Mouse (Mus musculus) lung, postnatal 4 days (tissue): ENCODE measurements around the gene Sgms2.

Source experiments
- DNase-seq, 2 experiments: peaks; one replicate each; pipeline ENCODE4 v3.0.0; 2021

Sgms2 gene

DNA sequence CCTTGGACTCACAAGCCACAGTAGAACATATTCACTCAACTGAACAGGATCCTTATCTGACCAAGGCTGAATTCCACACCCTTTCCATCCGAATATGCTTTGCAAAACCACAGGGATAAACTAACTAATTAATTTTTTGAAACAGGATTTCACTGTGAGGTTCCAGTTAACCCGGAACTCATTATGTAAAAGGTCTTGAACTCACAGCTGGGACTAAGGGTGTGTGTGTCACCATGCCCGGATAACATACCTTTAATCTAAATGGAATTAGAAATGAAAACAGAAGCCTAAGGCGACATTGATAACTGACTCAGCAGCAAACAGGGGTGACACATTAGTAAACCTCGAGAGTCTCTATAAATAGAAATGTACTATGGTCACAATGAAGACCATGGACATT, 5.8 kb downstream of the Sgms2 start:
- no peak for DNase-seq

DNA sequence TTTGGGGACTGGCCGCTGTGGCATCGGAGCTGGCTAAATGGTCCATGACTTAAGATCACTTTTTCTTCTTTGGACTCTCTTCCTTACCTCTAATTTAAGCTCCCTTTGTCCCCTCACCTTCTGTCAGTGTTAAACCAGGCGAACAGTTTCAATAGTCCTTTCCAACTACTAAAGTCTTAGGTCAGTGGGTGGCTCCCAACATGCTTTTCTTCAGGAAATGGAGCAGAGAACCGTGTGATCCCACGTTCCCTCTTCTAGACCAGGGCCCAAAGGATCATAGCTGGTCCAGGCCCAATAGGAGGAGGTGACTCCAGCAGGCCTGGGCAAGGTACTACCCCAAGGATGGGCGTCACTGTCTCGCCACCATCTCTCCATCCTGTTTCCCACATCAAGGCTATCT, 7.6 kb downstream of the Sgms2 start:
- no peak for DNase-seq

DNA sequence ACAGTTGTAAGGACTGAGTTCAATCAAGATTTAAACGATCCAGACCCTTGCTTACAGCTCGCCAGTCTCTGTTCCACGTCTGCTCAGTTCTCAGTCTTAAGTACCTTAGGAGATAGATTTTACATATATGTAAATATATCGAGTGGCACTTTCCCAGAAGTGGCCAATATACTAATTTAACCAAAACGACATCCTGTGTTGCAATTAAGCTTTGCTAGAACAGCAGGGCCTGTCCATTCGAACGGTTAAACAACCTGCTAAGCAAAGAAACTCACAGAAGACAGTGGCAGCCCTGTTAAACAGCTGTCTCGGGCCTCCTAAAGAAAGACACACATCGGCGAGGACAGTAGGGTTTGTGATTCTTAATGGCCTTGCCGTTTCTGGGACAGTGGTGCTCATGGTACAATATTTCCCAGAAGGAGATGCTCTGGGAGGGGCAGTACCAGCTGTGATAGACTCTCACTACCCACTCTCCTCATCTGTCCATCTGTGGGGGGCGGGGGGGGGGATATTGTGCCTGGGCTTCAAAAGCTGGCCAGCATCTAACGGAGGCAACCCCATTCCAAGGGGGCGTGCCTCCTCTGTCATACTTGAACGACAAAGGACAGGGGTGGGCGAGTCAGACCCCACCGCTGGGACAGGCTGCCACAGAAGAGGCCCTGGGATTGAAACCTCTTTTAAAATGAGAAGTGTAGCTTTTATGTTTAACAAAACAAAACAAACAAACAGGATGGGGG, 9.1 kb downstream of the Sgms2 start:
- no peak for DNase-seq

- no peak for DNase-seq
These were observed 10.6 kb downstream of the Sgms2 start for GRCm38 (mm10) chr3:131480659-131481058.

- no peak for DNase-seq
These were observed 11.8 kb downstream of the Sgms2 start for GRCm38 (mm10) chr3:131479415-131479814.

GRCm38 (mm10) chr3:131476002-131476401, 15.2 kb downstream of the Sgms2 start:
- no peak for DNase-seq

- peak; percentile 66 to 70 for DNase-seq
These were observed 16.7 kb downstream of the Sgms2 start for GRCm38 (mm10) chr3:131474526-131474925.

DNA sequence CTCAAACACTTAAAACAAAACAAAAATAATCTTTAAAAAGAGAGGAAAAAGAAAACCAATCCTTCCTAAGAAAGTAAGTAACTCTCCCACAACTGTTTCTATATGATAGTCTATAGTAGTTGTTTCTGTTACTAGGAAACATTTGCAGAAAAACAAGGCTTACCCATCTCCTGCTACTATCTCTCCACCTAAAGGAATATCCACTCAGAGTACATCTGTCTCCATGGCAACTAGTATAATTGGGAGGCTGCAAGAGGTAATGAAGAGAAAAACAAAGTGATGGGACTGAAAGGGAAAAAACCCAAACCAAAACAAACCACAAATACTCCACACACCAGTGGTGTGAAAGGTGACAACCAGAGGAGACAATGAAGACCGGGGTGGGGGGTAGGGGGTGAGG, 17.7 kb downstream of the Sgms2 start:
- DNase-seq: no peak

GRCm38 (mm10) chr3:131471836-131472235, 19.4 kb downstream of the Sgms2 start:
- DNase-seq: no peak

- DNase-seq: no peak
These were observed 19.8 kb downstream of the Sgms2 start for GRCm38 (mm10) chr3:131471435-131471834.

DNA sequence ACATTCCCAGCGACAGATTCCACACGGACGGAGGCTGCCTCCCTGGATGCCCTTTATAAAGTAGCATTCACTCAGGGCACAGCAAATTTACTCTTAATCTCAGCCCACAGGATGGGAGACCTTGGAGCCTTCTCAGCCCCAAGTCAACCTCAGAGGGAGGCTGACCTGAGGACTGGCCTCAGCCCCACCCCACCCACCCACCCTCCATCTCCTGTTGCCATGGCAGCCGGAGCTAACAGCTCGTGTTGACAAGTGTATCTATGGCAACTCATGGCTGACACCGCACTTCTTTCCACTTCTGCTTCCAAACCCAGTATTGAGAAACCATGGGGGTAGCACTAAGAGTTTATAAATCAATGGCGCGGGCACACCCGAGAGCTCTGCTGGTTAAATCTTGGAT, 20.4 kb downstream of the Sgms2 start:
- peak; percentile 49 to 56 for DNase-seq

- no peak for DNase-seq
These were observed 21.6 kb downstream of the Sgms2 start for GRCm38 (mm10) chr3:131469636-131470035.

DNA sequence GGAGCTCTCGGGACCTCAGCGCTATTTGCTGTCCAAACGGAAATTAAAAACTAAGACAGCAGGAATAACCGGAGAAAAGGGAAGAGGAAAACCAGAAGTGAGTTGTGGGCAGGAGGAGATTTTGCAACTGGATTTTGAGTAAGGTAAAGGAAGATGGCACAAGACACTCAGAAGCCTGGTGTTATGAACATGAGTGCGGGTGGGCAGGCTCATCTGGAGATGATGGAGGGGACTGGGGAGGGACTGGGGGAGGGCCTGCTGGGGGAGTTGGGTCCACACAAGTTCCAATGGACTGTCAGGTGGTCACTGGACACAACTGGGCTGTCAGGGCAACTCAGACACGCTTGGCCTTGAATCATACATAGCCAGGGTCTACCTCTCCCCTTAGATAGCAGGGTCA, 24.8 kb downstream of the Sgms2 start:
- DNase-seq: peak in 1 of 2 experiments; percentile 23

DNA sequence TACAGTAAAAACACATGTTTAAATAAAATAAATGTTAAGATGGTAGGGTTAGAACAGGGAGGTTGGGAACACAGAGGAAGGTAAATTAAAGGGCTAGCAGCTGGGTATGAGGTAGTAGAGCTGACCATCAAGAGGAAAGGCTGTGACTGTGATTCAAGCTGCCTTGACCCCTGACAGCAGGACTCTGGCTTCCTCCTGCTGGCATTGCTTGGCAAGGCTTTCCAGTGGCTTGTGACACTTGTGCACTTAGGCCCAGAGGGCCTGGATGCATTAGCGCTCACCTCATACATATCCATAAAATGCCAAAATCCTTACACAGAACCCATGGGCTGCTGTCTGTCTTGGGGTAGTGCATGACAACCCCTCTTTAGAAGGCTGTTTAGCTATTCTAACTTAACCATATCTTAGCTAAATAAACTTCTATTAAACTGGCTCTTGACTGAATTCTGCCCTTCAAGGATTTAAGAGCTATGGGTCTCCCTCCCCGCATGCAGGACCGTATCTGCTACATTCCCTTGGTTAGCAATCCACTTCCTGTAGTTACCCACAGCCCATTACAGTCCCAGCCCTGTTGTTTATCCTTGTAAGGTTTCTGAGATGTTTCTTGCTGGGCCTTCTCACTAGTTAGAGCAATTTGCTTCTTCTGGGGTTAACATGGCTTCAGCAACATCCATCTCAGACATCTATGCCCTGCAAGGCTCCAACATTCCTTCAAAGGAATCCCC, 25.5 kb downstream of the Sgms2 start:
- no peak for DNase-seq

- no peak for DNase-seq
These were observed 118.2 kb downstream of the Sgms2 start for GRCm38 (mm10) chr3:131372996-131373395.

GRCm38 (mm10) chr3:131368678-131369077, 122.5 kb downstream of the Sgms2 start:
- no peak for DNase-seq

DNA sequence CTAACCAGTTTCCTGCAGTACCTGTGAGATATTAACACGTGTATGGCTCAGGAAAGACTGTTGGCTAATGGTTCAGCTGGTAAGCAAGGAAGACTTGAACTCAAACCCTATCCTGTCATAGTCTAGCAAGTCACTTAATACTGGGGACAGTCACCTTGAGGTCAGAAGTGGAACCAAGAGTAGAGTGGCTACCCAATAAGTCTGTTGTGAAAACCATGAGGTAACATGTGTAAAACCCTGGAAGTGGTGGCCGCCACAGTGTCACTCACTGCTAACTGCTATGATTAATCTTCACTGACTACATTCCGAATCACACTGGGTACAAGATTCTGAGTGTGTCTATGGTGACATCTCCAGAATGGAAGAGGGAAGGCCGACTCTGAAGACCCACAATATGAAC, 123.8 kb downstream of the Sgms2 start:
- DNase-seq: no peak

- peak; percentile 37 for DNase-seq
These were observed 126.4 kb downstream of the Sgms2 start for GRCm38 (mm10) chr3:131364632-131365446.

GRCm38 (mm10) chr3:131364194-131364593, 127.0 kb downstream of the Sgms2 start:
- DNase-seq: no peak

GRCm38 (mm10) chr3:131363602-131364001, 127.6 kb downstream of the Sgms2 start:
- no peak for DNase-seq

- DNase-seq: no peak
These were observed 129.3 kb downstream of the Sgms2 start for GRCm38 (mm10) chr3:131361960-131362359.

GRCm38 (mm10) chr3:131359011-131359410, 132.2 kb downstream of the Sgms2 start:
- no peak for DNase-seq

DNA sequence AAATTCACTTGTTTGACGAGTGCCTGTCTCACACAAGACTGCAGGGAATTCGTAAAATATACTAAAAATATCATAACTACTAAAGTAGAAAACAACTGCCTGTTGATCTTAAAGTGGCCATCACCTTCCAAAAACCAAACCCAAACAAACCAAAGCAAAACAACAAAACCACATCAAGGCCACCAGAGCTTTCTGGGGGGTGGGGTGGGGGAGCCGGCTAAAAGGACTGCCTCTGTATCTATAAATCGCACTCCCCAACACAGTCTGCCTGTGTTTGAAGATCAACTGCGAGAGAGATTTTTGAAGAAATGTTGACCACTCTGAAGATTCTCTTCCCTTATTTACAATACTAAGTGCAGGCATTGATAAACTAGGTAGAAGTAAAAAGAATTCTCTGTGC, 133.0 kb downstream of the Sgms2 start:
- DNase-seq: no peak

GRCm38 (mm10) chr3:131357643-131358042, 133.6 kb downstream of the Sgms2 start:
- DNase-seq: no peak
